8 mouse cellular contexts compared by ENCODE assay signal in the genomic region with DNA sequence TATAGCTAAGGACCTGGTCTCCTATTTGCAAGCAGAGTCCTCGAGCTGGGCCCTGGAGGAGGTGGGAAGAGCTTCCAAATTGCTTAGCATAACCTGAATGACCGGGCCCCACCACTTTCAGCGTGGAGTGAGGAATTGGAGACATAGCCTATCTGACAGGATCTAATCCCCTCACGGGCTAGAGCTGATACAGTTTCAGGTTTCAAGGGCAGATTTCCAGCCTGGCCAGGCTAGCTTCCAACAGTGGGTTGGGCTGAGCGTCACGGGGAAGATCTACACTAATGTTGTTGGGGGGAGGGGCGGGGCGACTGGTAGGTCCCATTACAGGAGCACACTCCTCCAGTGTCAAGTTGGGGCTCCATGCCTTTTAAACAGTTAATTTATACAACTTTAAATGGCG. TPM values are rescaled to one million over a fixed set of nuclear protein-coding genes. Genes with fewer than 3 reads are reported as not detected.
DNase-seq lines count a peak whose midpoint lies in the region; ATAC-seq and TF ChIP-seq lines count a peak whose summit lies in the region.
"Had no signal": no experiment of that assay in that cellular context is flagged by ENCODE, and none has a peak within 500 bp of the region (broad histone marks: within the 10 kb centered on the region; RNA-seq: fewer than 3 reads in every experiment).

No protein-coding gene starts in this region.

- no peak overlapping the region for H3K9ac ChIP-seq in embryonic facial prominence, embryonic 15.5 days
- peak overlapping the region; percentile 35 for H3K9ac ChIP-seq in kidney, embryonic 16.5 days (replicated peaks; ENCODE audit: low read length)

- ATAC-seq in embryonic facial prominence, embryonic 15.5 days (ENCODE audit: insufficient number of reproducible peaks, low FRiP score, low TSS enrichment, low read depth): no peak
- no peak for ATAC-seq in kidney, embryonic 16.5 days (ENCODE audit: low FRiP score, low TSS enrichment)

- peak overlapping the region; percentile 28 for H3K4me2 ChIP-seq in embryonic facial prominence, embryonic 15.5 days (replicated peaks)
- H3K4me2 ChIP-seq in kidney, embryonic 16.5 days (replicated peaks; ENCODE audit: low read depth, low read length): peak overlapping the region; percentile 39

- peak; percentile 95 for DNase-seq in NIH3T3 (ENCODE audit: low read depth)
- DNase-seq in lung, postnatal 10 days: peak; percentile 68
- DNase-seq in layer of hippocampus, postnatal 25 days (ENCODE audit: extremely low spot score in 1 of 2, low spot score in 1 of 2): no peak
- no peak for DNase-seq in frontal cortex, postnatal 36 days (ENCODE audit: low spot score in 2 of 2)

- peak overlapping the region; percentile 26; the same call in 1 of the 2 replicates for H3K4me3 ChIP-seq in E14TG2a.4 (replicated peaks; ENCODE audit: low read length)
- no peak overlapping the region; the same call in 1 of the 2 replicates for H3K4me3 ChIP-seq in embryonic facial prominence, embryonic 15.5 days (replicated peaks)
- no peak overlapping the region for H3K4me3 ChIP-seq in kidney, embryonic 16.5 days (ENCODE audit: low read length)

- TF ChIP-seq CTCF in E14TG2a.4 (conservative IDR thresholded peaks at IDR 0.05; ENCODE audit: low read length): no peak

- 7% methylated on average over 9 of the region's 9 CpGs for WGBS in embryonic facial prominence, embryonic 15.5 days
- 7% methylated on average over 9 of the region's 9 CpGs for WGBS in kidney, embryonic 16.5 days

- peaks cover 78% of the 10 kb centered on the region for H3K4me1 ChIP-seq in E14TG2a.4 (replicated peaks; ENCODE audit: low read depth, low read length)
- peaks cover 89% of the 10 kb centered on the region for H3K4me1 ChIP-seq in embryonic facial prominence, embryonic 15.5 days
- H3K4me1 ChIP-seq in kidney, embryonic 16.5 days (ENCODE audit: insufficient read depth, low read length): peaks cover 85% of the 10 kb centered on the region

- H3K27ac ChIP-seq in embryonic facial prominence, embryonic 15.5 days (replicated peaks): peak overlapping the region; percentile 66; the same call in 1 of the 2 replicates
- H3K27ac ChIP-seq in kidney, embryonic 16.5 days (ENCODE audit: low read length): peak overlapping the region; percentile 80

- H3K36me3 ChIP-seq in E14TG2a.4 (ENCODE audit: insufficient read depth, low read length): no peaks in the 10 kb centered on the region
- H3K36me3 ChIP-seq in embryonic facial prominence, embryonic 15.5 days: no peaks in the 10 kb centered on the region
- no peaks in the 10 kb centered on the region for H3K36me3 ChIP-seq in kidney, embryonic 16.5 days (ENCODE audit: insufficient read depth, low read length)

- no peaks in the 10 kb centered on the region for H3K9me3 ChIP-seq in E14TG2a.4 (ENCODE audit: low read length)
- no peaks in the 10 kb centered on the region for H3K9me3 ChIP-seq in embryonic facial prominence, embryonic 15.5 days (replicated peaks)
- H3K9me3 ChIP-seq in kidney, embryonic 16.5 days (ENCODE audit: low read length): no peaks in the 10 kb centered on the region

- H3K27me3 ChIP-seq in E14TG2a.4 (ENCODE audit: insufficient read depth, low read length): peaks cover 7% of the 10 kb centered on the region; the same call in 1 of the 2 replicates
- H3K27me3 ChIP-seq in embryonic facial prominence, embryonic 15.5 days: no peaks in the 10 kb centered on the region
- H3K27me3 ChIP-seq in kidney, embryonic 16.5 days (ENCODE audit: insufficient read depth, low read length): no peaks in the 10 kb centered on the region

RNA-seq across cellular contexts. Expression of a gene that starts 2.4 kb away (rescaled TPM):
- 115 and 117 TPM in 2 replicates for polyA plus RNA-seq in embryonic facial prominence, embryonic 15.5 days (2015; fragmentation: Nextera tagmentation; extraction: Ambion mirVana)
- polyA plus RNA-seq in kidney, embryonic 16.5 days (2015; fragmentation: Nextera tagmentation; extraction: Ambion mirVana): 119 and 136 TPM in 2 replicates
- total RNA-seq in layer of hippocampus, postnatal 25 days (2021): 100 to 1,000 TPM; 178 to 202 TPM

RNA-seq across cellular contexts. Expression of a gene that starts 3.2 kb away (rescaled TPM):
- polyA plus RNA-seq in embryonic facial prominence, embryonic 15.5 days (2015; fragmentation: Nextera tagmentation; extraction: Ambion mirVana): 75.6 and 87.0 TPM in 2 replicates
- 68.8 and 70.3 TPM in 2 replicates for polyA plus RNA-seq in kidney, embryonic 16.5 days (2015; fragmentation: Nextera tagmentation; extraction: Ambion mirVana)
- 10 to 100 TPM; 38.2 to 41.5 TPM for total RNA-seq in layer of hippocampus, postnatal 25 days (2021)

RNA-seq across cellular contexts. Expression of a gene that starts 3.4 kb away (rescaled TPM):
- polyA plus RNA-seq in embryonic facial prominence, embryonic 15.5 days (2015; fragmentation: Nextera tagmentation; extraction: Ambion mirVana): 34.7 and 44.1 TPM in 2 replicates
- polyA plus RNA-seq in kidney, embryonic 16.5 days (2015; fragmentation: Nextera tagmentation; extraction: Ambion mirVana): 45.5 and 48.3 TPM in 2 replicates
- 10 to 100 TPM in 1 of 2 experiments, 1 to 10 TPM in 1; 9.9 to 12.6 TPM for total RNA-seq in layer of hippocampus, postnatal 25 days (2021)

RNA-seq across cellular contexts. Expression of a gene that starts 12.5 kb away (rescaled TPM):
- polyA plus RNA-seq in embryonic facial prominence, embryonic 15.5 days (2015; fragmentation: Nextera tagmentation; extraction: Ambion mirVana): 40.6 and 43.7 TPM in 2 replicates
- 59.1 and 62.4 TPM in 2 replicates for polyA plus RNA-seq in kidney, embryonic 16.5 days (2015; fragmentation: Nextera tagmentation; extraction: Ambion mirVana)
- total RNA-seq in layer of hippocampus, postnatal 25 days (2021): 10 to 100 TPM; 12.6 to 13.1 TPM

RNA-seq across cellular contexts. Expression of a gene that starts 15.1 kb away (rescaled TPM):
- 0.57 and 0.64 TPM in 2 replicates for polyA plus RNA-seq in embryonic facial prominence, embryonic 15.5 days (2015; fragmentation: Nextera tagmentation; extraction: Ambion mirVana)
- 0.31 and 0.41 TPM in 2 replicates for polyA plus RNA-seq in kidney, embryonic 16.5 days (2015; fragmentation: Nextera tagmentation; extraction: Ambion mirVana)
- 10 to 100 TPM; 14.0 to 14.7 TPM for total RNA-seq in layer of hippocampus, postnatal 25 days (2021)
- total RNA-seq: neutrophil, adult 5-6 weeks had no signal

Comparison
In these comparisons a context has a peak if more than half of its experiments do, and no peak if none do; other contexts are left out.
1. DNase-seq: peak in NIH3T3 (single experiment) and lung, postnatal 10 days (single experiment); none in layer of hippocampus, postnatal 25 days (0 of 2) and frontal cortex, postnatal 36 days (0 of 2).